Comparison of ENCODE assay signal across 9 mouse cellular contexts in genomic region chr4:134238279-134238651, GRCm38 (mm10). TPM values are rescaled to one million over a fixed set of nuclear protein-coding genes. Genes with fewer than 3 reads are reported as not detected.
DNase-seq lines count a peak whose midpoint lies in the region; ATAC-seq and TF ChIP-seq lines count a peak whose summit lies in the region.
"Had no signal": no experiment of that assay in that cellular context is flagged by ENCODE, and none has a peak within 500 bp of the region (broad histone marks: within the 10 kb centered on the region; RNA-seq: fewer than 3 reads in every experiment).

TSS of gene Cnksr1 (minus strand) at chr4:134238399.

- TF ChIP-seq CTCF in lung, postnatal 0 days (IDR thresholded peaks at IDR 0.05), result no peak

- TF ChIP-seq EP300 in lung, postnatal 0 days (IDR thresholded peaks at IDR 0.05), result no peak

- ATAC-seq in neural tube, embryonic 11.5 days (ENCODE audit: insufficient read depth, low FRiP score, low TSS enrichment), result no peak
- ATAC-seq in lung, postnatal 0 days, result peak; percentile 99

- peaks cover 13% of the 10 kb centered on the region for H3K27me3 ChIP-seq in neural tube, embryonic 11.5 days (ENCODE audit: control insufficient read depth, insufficient read depth, low read length)
- peaks cover 36% of the 10 kb centered on the region for H3K27me3 ChIP-seq in embryonic facial prominence, embryonic 10.5 days (replicated peaks; ENCODE audit: low read depth, poor library complexity, severe bottlenecking)
- peaks cover 54% of the 10 kb centered on the region for H3K27me3 ChIP-seq in heart, embryonic 10.5 days (ENCODE audit: insufficient read depth, poor library complexity, severe bottlenecking)
- H3K27me3 ChIP-seq in lung, postnatal 0 days (replicated peaks; ENCODE audit: insufficient read depth, low read length), result no peaks in the 10 kb centered on the region

- DNase-seq in neural tube, embryonic 11.5 days (ENCODE audit: low spot score), result no peak
- DNase-seq in neural tube, embryonic 10.5 days (ENCODE audit: extremely low spot score, low spot score), result no peak
- peak; percentile 63 for DNase-seq in embryonic facial prominence, embryonic 10.5 days (ENCODE audit: low spot score)
- DNase-seq in heart, embryonic 10.5 days (ENCODE audit: low spot score), result no peak
- peak; percentile 96 for DNase-seq in kidney, adult 9 months
- DNase-seq in lung, postnatal 0 days (ENCODE audit: low spot score), result peak; percentile 95
- peak; percentile 77 for DNase-seq in urinary bladder, adult 2 months (ENCODE audit: low spot score)
- DNase-seq in frontal cortex, postnatal 36 days (ENCODE audit: low spot score in 2 of 2), result no peak

- 0 out of 2 replicates have a peak within 1 kb of the TSS, but pooled peaks have one; percentile 10 for H3K9ac ChIP-seq in neural tube, embryonic 11.5 days (ENCODE audit: low read length)
- H3K9ac ChIP-seq in lung, postnatal 0 days (replicated peaks; ENCODE audit: low read depth), result peak within 1 kb of the TSS; percentile 37; the same call in 1 of the 2 replicates

- H3K36me3 ChIP-seq in neural tube, embryonic 11.5 days (ENCODE audit: control insufficient read depth, insufficient read depth, low read length), result no peaks in the 10 kb centered on the region
- peaks cover 7% of the 10 kb centered on the region for H3K36me3 ChIP-seq in embryonic facial prominence, embryonic 10.5 days (replicated peaks)
- H3K36me3 ChIP-seq in heart, embryonic 10.5 days, result no peaks in the 10 kb centered on the region
- H3K36me3 ChIP-seq in lung, postnatal 0 days (ENCODE audit: insufficient read depth, low read length), result no peaks in the 10 kb centered on the region

- no peaks in the 10 kb centered on the region for H3K4me1 ChIP-seq in neural tube, embryonic 11.5 days (ENCODE audit: control insufficient read depth, insufficient read depth, low read length)
- H3K4me1 ChIP-seq in embryonic facial prominence, embryonic 10.5 days, result peaks cover 14% of the 10 kb centered on the region
- peaks cover 20% of the 10 kb centered on the region for H3K4me1 ChIP-seq in heart, embryonic 10.5 days
- peaks cover 4% of the 10 kb centered on the region for H3K4me1 ChIP-seq in lung, postnatal 0 days (ENCODE audit: insufficient read depth, low read depth, low read length)

- H3K9me3 ChIP-seq in neural tube, embryonic 11.5 days (ENCODE audit: control insufficient read depth, low read length), result no peaks in the 10 kb centered on the region
- H3K9me3 ChIP-seq in embryonic facial prominence, embryonic 10.5 days, result no peaks in the 10 kb centered on the region
- no peaks in the 10 kb centered on the region for H3K9me3 ChIP-seq in heart, embryonic 10.5 days
- H3K9me3 ChIP-seq in lung, postnatal 0 days (ENCODE audit: low read length), result no peaks in the 10 kb centered on the region

- no peak within 1 kb of the TSS for H3K4me3 ChIP-seq in neural tube, embryonic 11.5 days (ENCODE audit: low read depth, low read length)
- H3K4me3 ChIP-seq in embryonic facial prominence, embryonic 10.5 days, result peak within 1 kb of the TSS; percentile 49
- H3K4me3 ChIP-seq in heart, embryonic 10.5 days, result peak within 1 kb of the TSS; percentile 59
- H3K4me3 ChIP-seq in lung, postnatal 0 days (ENCODE audit: low read depth, low read length), result peak within 1 kb of the TSS; percentile 38

- no peak within 1 kb of the TSS for H3K4me2 ChIP-seq in neural tube, embryonic 11.5 days (ENCODE audit: low read depth)
- H3K4me2 ChIP-seq in lung, postnatal 0 days (replicated peaks; ENCODE audit: low read depth, low read length), result peak within 1 kb of the TSS; percentile 50

- H3K27ac ChIP-seq in neural tube, embryonic 11.5 days (ENCODE audit: low read depth, low read length), result no peak within 1 kb of the TSS
- H3K27ac ChIP-seq in embryonic facial prominence, embryonic 10.5 days (replicated peaks), result no peak within 1 kb of the TSS
- peak within 1 kb of the TSS; percentile 74 for H3K27ac ChIP-seq in heart, embryonic 10.5 days
- peak within 1 kb of the TSS; percentile 91 for H3K27ac ChIP-seq in lung, postnatal 0 days (ENCODE audit: low read length)
- H3K27ac ChIP-seq: macrophage had no signal

- WGBS in neural tube, embryonic 11.5 days, result 4% methylated on average over 18 of the region's 18 CpGs
- WGBS in embryonic facial prominence, embryonic 10.5 days, result 4% methylated on average over 18 of the region's 18 CpGs
- 1% methylated on average over 18 of the region's 18 CpGs for WGBS in heart, embryonic 10.5 days
- 2% methylated on average over 16 of the region's 18 CpGs for WGBS in lung, postnatal 0 days

RNA-seq across cellular contexts. Expression of gene Cnksr1, which starts in this region (rescaled TPM):
- 0.36 and 0.50 TPM in 2 replicates for polyA plus RNA-seq in neural tube, embryonic 11.5 days (2014; fragmentation: Nextera tagmentation; extraction: Ambion mirVana)
- polyA plus RNA-seq in embryonic facial prominence, embryonic 10.5 days (2016; fragmentation: Nextera tagmentation; extraction: Ambion mirVana), result 2.6 and 3.4 TPM in 2 replicates
- polyA plus RNA-seq in heart, embryonic 10.5 days (2016; fragmentation: Nextera tagmentation; extraction: Ambion mirVana), result 1.2 TPM in 2 replicates
- 11.9 and 13.0 TPM in 2 replicates for polyA plus RNA-seq in lung, postnatal 0 days (2015; fragmentation: Nextera tagmentation; extraction: Ambion mirVana)
- 11.5 and 13.1 TPM in 2 replicates for polyA plus RNA-seq in urinary bladder, adult 2 months (2012; rRNA removed)
- polyA plus RNA-seq: macrophage had no signal

Comparison
In these comparisons a context has a peak if more than half of its experiments do, and no peak if none do; other contexts are left out.
1. DNase-seq: peak in embryonic facial prominence, embryonic 10.5 days (single experiment), kidney, adult 9 months (single experiment), lung, postnatal 0 days (single experiment) and urinary bladder, adult 2 months (single experiment); none in neural tube, embryonic 11.5 days (single experiment), neural tube, embryonic 10.5 days (single experiment), heart, embryonic 10.5 days (single experiment) and frontal cortex, postnatal 36 days (0 of 2).
2. H3K27ac ChIP-seq: peak in heart, embryonic 10.5 days (single experiment) and lung, postnatal 0 days (single experiment); none in neural tube, embryonic 11.5 days (single experiment) and embryonic facial prominence, embryonic 10.5 days (single experiment).